Mouse (Mus musculus) lung, embryonic 14.5 days (tissue): ENCODE data around the gene Gm45021. TPM values are rescaled to one million over a fixed set of nuclear protein-coding genes. Genes with fewer than 3 reads are reported as not detected.

Experiments
- ATAC-seq: fragments of 200-750 bp; cut with Nextera tagmentation; 2 replicates; pipeline ENCODE4 v1.8.0; 2017; ENCODE audit warnings: mild to moderate bottlenecking, moderate TSS enrichment, moderate library complexity; ENCODE audit not compliant: insufficient read depth
- DNase-seq: peaks from one replicate; pipeline ENCODE4 v3.0.0-alpha.2; 2015
- H3K27ac ChIP-seq: fragments of 300-500 bp; sonication (generic); 2 replicates; pipeline ENCODE4 v1.5.1; 2014; ENCODE audit warnings: low read depth, mild to moderate bottlenecking, moderate library complexity
- H3K27me3 ChIP-seq: fragments of 300-500 bp; sonication (generic); 2 replicates; pipeline ENCODE4 v1.6.1; 2014; ENCODE audit warnings: low read length, control low read depth; ENCODE audit not compliant: insufficient read depth
- H3K36me3 ChIP-seq: fragments of 300-500 bp; sonication (generic); 2 replicates; pipeline ENCODE4 v1.6.1; 2014; ENCODE audit warnings: control low read depth; ENCODE audit not compliant: insufficient read depth
- H3K4me1 ChIP-seq: fragments of 300-500 bp; sonication (generic); 2 replicates; pipeline ENCODE4 v1.6.1; 2014; ENCODE audit warnings: antibody characterized with exemption, control low read depth; ENCODE audit not compliant: insufficient read depth
- H3K4me2 ChIP-seq: fragments of 300-500 bp; sonication (generic); 2 replicates; pipeline ENCODE4 v1.6.1; 2014; ENCODE audit warnings: mild to moderate bottlenecking
- H3K4me3 ChIP-seq: fragments of 300-500 bp; sonication (generic); 2 replicates; pipeline ENCODE4 v1.5.1; 2014; ENCODE audit warnings: low read depth, low read length
- H3K9ac ChIP-seq: fragments of 300-500 bp; sonication (generic); 2 replicates; pipeline ENCODE4 v1.6.1; 2014
- H3K9me3 ChIP-seq: fragments of 300-500 bp; sonication (generic); 2 replicates; pipeline ENCODE4 v1.6.1; 2016; ENCODE audit warnings: low read depth, low read length, control low read depth
- CTCF ChIP-seq: IDR thresholded peaks from 2 replicates; pipeline ENCODE4 v1.5.1; 2016; ENCODE audit warnings: antibody characterized with exemption, low read depth
- WGBS: fragments of 180-500 bp; shearing (Covaris S2); extraction: QIAGEN DNeasy Blood & Tissue Kit; methylation state at CpG from one replicate; pipeline ENCODE4 v1.1.7; 2014; 5-methylcytosine and 5-hydroxymethylcytosine counted together
- polyA plus RNA-seq: library from polyadenylated mRNA; unstranded; fragments of >200 nt; fragmentation: Nextera tagmentation; extraction: Ambion mirVana; gene quantifications from 2 replicates; pipeline ENCODE4 v1.2.1, GENCODE M21; 2014

Gm45021 gene
- polyA plus RNA-seq, 1 experiment from 2014 or later, result not detected

GRCm38 (mm10) chr6:48600594-48600993 is 11.2 kb downstream of the Gm45021 start:
- Histone ChIP-seq H3K27ac (no peak overlapping the region), H3K4me1 (peaks cover 3% of the 10 kb centered on the region), H3K4me3 (no peak overlapping the region), H3K9me3 (peaks cover 24% of the 10 kb centered on the region), H3K27me3 (no peaks in the 10 kb centered on the region), H3K4me2 (no peak overlapping the region), H3K36me3 (peaks cover 46% of the 10 kb centered on the region), H3K9ac (no peak overlapping the region)
- no peak for TF ChIP-seq CTCF
- WGBS, result 91% methylated on average over 1 of the region's 1 CpGs
- ATAC-seq (no peak), DNase-seq (no peak)

GRCm38 (mm10) chr6:48601271-48602079 is 12.1 kb downstream of the Gm45021 start, which contains the start of gene Zfp775:
Gene Zfp775 (plus strand): TSS chr6:48602063.
- Histone ChIP-seq H3K4me2 (peak within 1 kb of the TSS; percentile 94), H3K36me3 (peaks cover 38% of the 10 kb centered on the region), H3K27me3 (no peaks in the 10 kb centered on the region), H3K4me1 (peaks cover 3% of the 10 kb centered on the region), H3K9me3 (peaks cover 18% of the 10 kb centered on the region), H3K4me3 (peak within 1 kb of the TSS; percentile 76), H3K9ac (peak within 1 kb of the TSS; percentile 83), H3K27ac (peak within 1 kb of the TSS; percentile 67)
- DNase-seq, result peak; percentile 98
- peak; percentile 99 for ATAC-seq
- TF ChIP-seq CTCF, result peak; percentile 17; the same call in 1 of the 2 replicates
- 4% methylated on average over 42 of the region's 42 CpGs for WGBS

GRCm38 (mm10) chr6:48602080-48602741 is 12.8 kb downstream of the Gm45021 start:
- Histone ChIP-seq H3K4me3 (peak overlapping the region; percentile 76), H3K9me3 (peaks cover 11% of the 10 kb centered on the region), H3K4me1 (peaks cover 3% of the 10 kb centered on the region), H3K9ac (peak overlapping the region; percentile 83), H3K4me2 (peak overlapping the region; percentile 94), H3K27ac (peak overlapping the region; percentile 67), H3K27me3 (no peaks in the 10 kb centered on the region), H3K36me3 (peaks cover 30% of the 10 kb centered on the region)
- DNase-seq (peak; percentile 52), ATAC-seq (peak; percentile 73)
- no peak for TF ChIP-seq CTCF
- 1% methylated on average over 28 of the region's 28 CpGs for WGBS

- DNase-seq, result no peak
- no peak overlapping the region for H3K9ac ChIP-seq
- no peak overlapping the region for H3K27ac ChIP-seq
- no peaks in the 10 kb centered on the region for H3K27me3 ChIP-seq
- no peak for TF ChIP-seq CTCF
- no peak for ATAC-seq
- no peak overlapping the region for H3K4me3 ChIP-seq
- H3K4me2 ChIP-seq, result no peak overlapping the region
- H3K4me1 ChIP-seq, result no peaks in the 10 kb centered on the region
- WGBS, result 63% methylated on average over 2 of the region's 2 CpGs
- no peaks in the 10 kb centered on the region for H3K36me3 ChIP-seq
- no peaks in the 10 kb centered on the region for H3K9me3 ChIP-seq
Observed at GRCm38 (mm10) chr6:48608124-48608523, 18.7 kb downstream of the Gm45021 start.

- H3K9ac ChIP-seq, result no peak overlapping the region
- H3K27me3 ChIP-seq, result no peaks in the 10 kb centered on the region
- WGBS, result 52% methylated on average over 7 of the region's 7 CpGs
Observed at GRCm38 (mm10) chr6:48609512-48609911, 20.1 kb downstream of the Gm45021 start.

GRCm38 (mm10) chr6:48610657-48611056 is 21.2 kb downstream of the Gm45021 start:
- whole genome bisulfite sequencing, result 39% methylated on average over 3 of the region's 3 CpGs
- ATAC-seq, result no peak
- Histone ChIP-seq H3K4me1 (no peaks in the 10 kb centered on the region), H3K9ac (no peak overlapping the region), H3K27me3 (no peaks in the 10 kb centered on the region), H3K27ac (no peak overlapping the region), H3K9me3 (no peaks in the 10 kb centered on the region), H3K4me2 (no peak overlapping the region), H3K36me3 (peaks cover 3% of the 10 kb centered on the region; the same call in 1 of the 2 replicates), H3K4me3 (no peak overlapping the region)
- TF ChIP-seq CTCF, result no peak
- DNase-seq, result peak; percentile 7

More at GRCm38 (mm10) chr6:48609512-48609911, 20.1 kb downstream of the Gm45021 start:
- no peaks in the 10 kb centered on the region for H3K4me1 ChIP-seq
- H3K9me3 ChIP-seq, result no peaks in the 10 kb centered on the region
- H3K27ac ChIP-seq, result no peak overlapping the region
- H3K4me3 ChIP-seq, result no peak overlapping the region
- TF ChIP-seq CTCF, result no peak
- no peak overlapping the region for H3K4me2 ChIP-seq
- H3K36me3 ChIP-seq, result peaks cover under 1% of the 10 kb centered on the region; the same call in 1 of the 2 replicates
- ATAC-seq (no peak), DNase-seq (no peak)

- Histone ChIP-seq H3K4me3 (no peak overlapping the region), H3K36me3 (peaks cover 10% of the 10 kb centered on the region; the same call in 1 of the 2 replicates), H3K9ac (no peak overlapping the region), H3K4me1 (no peaks in the 10 kb centered on the region), H3K27me3 (no peaks in the 10 kb centered on the region), H3K4me2 (no peak overlapping the region), H3K27ac (no peak overlapping the region), H3K9me3 (no peaks in the 10 kb centered on the region)
- no peak for TF ChIP-seq CTCF
- no peak for DNase-seq
- WGBS, result 90% methylated on average over 4 of the region's 4 CpGs
- ATAC-seq, result no peak
Observed at GRCm38 (mm10) chr6:48613464-48613863, 24.1 kb downstream of the Gm45021 start.
